Mouse (Mus musculus): ENCODE measurements at regions not wholly inside any gene's neighbourhood (a gene's known extent, or its start where the extent isn't known, plus 50 kb on each side); places are given as distances from the start of the nearest gene placed in this dataset.

DNA sequence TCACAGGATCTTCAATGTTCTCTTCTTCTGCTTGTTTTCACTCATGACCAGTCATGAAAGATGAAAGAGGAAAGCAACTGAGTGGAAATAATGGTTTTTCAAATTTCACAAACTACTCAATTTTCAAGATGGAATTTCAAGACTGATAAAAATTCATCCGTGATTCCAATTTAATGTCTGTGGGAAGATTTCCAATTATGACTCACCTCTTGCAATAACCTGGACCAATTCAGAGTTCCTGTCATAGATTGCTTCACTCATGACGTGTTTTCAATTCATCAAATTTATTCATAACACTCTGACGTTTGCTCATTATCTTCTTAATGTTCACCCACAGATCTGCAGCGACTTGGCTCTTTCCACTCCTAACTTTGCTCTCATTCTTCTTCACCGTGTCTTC is 829.2 kb upstream of the Mdga2 start:
- peak; percentile 44 for DNase-seq (ENCODE audit: low read depth)

- peak; percentile 45 for DNase-seq (ENCODE audit: low read depth)
Observed at GRCm38 (mm10) chr12:68045686-68046085, 823.3 kb upstream of the Mdga2 start.

Measured in NIH3T3 (cell line).